Mouse (Mus musculus) right cerebral cortex, postnatal 25 days (tissue): ENCODE measurements around the gene Adam30.

ENCODE experiments used
- DNase-seq: peaks from one replicate; pipeline ENCODE4 v3.0.0; 2022

Adam30 gene

DNA sequence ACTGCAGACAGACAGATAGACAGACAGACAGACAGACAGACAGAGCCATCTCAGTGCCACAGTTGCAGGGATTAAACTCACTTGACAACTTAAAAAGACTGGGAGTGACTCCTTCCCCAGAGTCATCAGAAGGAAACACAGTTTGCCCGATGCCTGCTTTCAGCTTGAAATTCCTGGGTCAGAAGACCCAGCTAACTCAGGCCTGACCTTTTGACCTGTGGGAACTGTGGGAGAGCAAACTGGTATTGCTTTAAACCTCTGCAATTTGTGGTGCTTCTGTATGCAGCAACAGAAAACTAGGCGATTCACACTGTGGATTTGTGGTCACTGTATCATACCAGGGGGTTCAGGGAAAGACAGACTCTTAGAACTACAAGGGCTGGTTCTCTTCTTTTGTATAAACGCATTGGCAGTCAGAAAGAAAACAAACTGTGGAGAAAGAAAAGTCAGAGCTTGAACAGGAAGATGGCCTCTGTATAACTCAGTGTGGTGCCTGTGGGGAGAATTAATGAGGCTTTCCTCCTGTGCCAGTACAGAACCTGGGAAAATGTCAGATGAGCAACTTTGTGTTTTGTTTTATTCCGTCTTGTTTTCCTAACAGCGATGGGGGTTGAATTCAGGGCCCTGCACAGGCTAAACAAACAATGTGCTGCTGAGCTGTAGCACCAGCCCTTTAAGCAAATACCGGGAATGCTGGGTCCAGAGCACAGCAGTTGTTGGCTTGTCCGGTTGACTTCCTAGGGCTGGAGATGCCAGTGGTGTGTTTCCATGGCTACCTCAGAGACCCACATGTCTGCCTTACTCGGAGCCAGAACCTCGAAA lies 37.5 kb downstream of the Adam30 start:
- DNase-seq = no peak

DNA sequence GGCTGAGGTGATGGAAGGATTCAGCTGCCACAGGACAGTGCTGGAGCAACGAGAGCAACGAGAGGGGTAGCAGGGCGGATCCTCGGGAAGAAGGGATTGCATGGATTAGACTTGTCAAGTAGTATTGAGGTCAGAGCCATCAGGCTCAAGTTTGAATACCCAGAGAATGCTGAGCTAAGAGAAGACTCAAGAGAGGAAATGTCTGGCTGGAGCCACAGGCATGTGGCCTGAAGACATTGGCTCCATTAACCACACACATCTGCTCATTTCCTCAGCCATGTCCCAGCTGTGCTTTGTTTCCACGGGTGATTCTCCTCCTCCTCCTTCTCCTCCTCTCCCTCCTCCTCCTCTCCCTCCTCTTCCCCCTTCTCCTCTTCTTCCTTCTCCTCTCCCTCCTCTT lies 39.3 kb downstream of the Adam30 start:
- DNase-seq = no peak

DNA sequence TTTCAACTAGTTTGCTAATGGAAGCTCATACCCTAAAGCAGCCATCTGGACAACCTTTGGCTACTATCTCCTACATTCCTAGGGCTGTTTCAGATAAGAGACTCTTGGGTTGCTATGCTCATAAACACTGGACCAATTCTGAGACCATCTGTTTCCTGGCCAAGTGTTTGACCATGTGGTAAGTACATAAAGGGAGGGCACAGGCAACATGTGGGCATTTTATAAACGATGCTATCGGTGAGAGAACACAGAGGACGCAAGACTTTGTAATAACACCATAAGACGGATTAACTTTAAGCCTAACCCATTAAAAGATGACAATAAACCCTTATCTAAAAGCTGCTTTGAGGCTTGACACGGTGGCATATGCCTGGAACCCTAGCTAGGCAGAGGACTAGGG lies 42.9 kb downstream of the Adam30 start:
- no peak for DNase-seq

DNA sequence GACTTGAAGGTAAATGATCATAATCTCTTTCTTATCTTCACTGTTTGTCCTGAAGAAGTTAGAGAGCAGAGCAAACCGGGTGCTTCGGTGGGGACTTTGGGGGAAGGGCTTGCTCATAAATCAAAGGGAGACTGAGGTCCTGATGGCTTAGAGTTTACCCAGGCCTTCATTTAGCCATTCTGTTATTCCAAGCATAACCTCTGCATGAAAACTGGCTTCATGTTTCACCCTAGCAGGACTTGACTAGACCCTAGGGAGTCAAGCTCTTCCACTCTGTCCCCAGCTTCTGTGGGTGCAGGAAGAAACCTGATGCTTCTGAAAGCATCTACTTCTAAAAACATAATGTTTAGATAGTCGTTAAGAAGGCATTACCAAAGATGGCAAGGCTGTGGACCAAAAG lies 46.5 kb downstream of the Adam30 start:
- DNase-seq = no peak

DNA sequence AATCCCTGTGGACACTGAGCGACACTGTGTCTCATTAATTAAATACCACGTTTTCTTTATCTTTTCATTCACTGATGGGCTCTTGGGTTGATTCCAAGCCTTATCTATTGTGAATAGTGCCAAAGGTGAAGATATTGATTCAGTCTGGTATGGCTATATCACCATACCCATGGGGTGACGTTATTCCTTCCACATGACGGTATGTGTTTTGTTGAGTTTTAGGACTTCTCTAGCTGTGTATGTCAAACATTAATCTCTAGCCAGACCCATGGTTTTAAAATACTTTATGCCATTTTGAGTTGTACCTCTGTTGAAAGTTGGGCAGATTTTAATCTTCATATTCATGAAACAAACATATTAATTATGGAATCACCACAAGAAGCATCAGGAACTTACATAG lies 48.7 kb downstream of the Adam30 start:
- DNase-seq = no peak

DNA sequence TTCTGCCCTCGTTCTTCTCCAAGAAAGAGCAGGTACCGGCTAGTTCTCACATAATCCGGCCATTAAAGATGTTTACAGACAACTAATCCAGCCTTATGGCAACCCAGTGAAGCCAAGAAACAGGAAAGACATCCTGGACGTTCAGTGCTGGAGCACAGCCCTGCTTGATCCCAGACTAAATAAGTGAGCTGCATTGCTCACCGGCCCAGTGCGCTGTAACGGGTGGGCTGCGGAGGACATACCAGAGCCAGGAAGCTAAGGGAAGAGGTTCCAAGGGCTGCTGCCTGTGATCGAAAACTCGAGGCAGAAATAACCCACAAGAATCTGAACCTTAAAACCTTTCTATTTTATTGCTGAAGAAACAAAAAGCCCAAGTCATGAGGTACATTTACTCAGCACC lies 50.4 kb downstream of the Adam30 start:
- DNase-seq = no peak

DNA sequence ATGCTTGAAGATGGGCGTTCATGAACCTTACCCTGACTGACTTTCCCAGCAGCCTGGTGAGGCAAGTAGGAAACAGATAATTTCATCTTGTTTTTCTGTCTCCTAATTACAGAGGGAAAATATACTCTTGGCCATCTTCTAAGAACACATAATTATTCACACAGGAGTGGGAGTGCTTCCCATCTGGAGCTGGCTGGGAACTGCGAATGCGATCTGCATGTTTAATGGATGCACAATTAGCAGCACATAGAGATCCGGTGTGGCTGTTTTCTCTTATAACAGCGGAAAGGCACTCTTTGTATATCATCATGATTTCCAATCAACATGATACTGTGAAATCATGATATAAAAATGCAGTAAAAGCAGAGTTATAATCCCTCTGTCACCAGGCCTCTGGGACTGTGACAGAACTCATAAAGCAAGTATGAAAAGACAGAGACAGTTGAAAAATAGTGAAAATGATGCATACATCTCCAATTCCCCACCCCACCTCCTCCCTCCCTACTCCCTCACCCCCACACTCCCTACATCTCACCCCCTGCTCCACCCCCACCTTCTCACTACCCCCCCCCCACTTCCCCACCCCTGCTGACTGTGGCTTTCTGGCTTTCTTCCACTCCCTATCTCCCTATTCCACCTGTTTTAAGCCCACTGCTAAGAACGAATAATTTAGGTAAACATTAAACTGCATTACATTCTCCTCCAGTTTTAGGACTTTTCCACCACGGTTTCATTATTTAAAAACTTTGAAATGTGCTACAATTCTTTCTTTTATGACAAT lies 51.1 kb downstream of the Adam30 start:
- peak; percentile 67 for DNase-seq
